Mouse (Mus musculus) bone marrow, adult 2 months (tissue): Measurements from ENCODE around the gene Capns1.

Experiments
- CTCF ChIP-seq: fragments of 200-500 bp; IDR thresholded peaks from 2 replicates; pipeline ENCODE4 v1.5.1; 2011; ENCODE audit warnings: low read length, control low read depth; ENCODE audit not compliant: control insufficient read depth, insufficient read depth
- POLR2A ChIP-seq: fragments of 200-500 bp; IDR thresholded peaks from 2 replicates; pipeline ENCODE4 v1.6.1; 2011; ENCODE audit warnings: low read depth, mild to moderate bottlenecking, control low read depth, low read length, borderline replicate concordance; ENCODE audit not compliant: control insufficient read depth

- no peak for TF ChIP-seq POLR2A
- no peak for TF ChIP-seq CTCF
Observed at GRCm38 (mm10) chr7:30195461-30195860, 3.1 kb downstream of the Capns1 start.
